Mouse (Mus musculus): ENCODE data around the gene Eif5a2. TPM values are rescaled to one million over a fixed set of nuclear protein-coding genes. Genes with fewer than 3 reads are reported as not detected.

Gene Eif5a2
- polyA plus RNA-seq (2015; fragmentation: Nextera tagmentation; extraction: Ambion mirVana): 9.1 TPM in 2 replicates

DNA sequence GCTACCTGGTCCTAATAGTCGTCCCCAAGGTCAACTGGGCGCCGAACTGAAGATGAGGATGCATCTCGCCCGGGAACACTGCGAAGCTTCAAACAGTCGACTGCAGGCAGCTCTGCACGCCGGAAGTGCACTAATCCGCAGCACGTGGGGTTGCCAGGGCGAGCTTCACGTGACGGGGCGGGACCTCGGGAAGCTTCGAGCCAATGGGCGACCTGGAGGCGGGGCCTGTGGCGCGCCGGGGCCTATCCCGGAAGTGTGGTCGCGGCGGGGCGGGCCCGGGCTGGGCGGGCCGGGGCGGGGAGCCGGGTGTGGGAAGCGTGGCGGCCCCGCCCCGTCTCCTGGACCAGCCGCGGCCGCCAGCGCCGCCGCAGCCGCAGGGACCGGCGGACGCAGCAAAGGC is at the start of gene Eif5a2:
TSS of gene Eif5a2 (plus strand) at position 283 of the 400 bp plus-strand sequence.

DNA sequence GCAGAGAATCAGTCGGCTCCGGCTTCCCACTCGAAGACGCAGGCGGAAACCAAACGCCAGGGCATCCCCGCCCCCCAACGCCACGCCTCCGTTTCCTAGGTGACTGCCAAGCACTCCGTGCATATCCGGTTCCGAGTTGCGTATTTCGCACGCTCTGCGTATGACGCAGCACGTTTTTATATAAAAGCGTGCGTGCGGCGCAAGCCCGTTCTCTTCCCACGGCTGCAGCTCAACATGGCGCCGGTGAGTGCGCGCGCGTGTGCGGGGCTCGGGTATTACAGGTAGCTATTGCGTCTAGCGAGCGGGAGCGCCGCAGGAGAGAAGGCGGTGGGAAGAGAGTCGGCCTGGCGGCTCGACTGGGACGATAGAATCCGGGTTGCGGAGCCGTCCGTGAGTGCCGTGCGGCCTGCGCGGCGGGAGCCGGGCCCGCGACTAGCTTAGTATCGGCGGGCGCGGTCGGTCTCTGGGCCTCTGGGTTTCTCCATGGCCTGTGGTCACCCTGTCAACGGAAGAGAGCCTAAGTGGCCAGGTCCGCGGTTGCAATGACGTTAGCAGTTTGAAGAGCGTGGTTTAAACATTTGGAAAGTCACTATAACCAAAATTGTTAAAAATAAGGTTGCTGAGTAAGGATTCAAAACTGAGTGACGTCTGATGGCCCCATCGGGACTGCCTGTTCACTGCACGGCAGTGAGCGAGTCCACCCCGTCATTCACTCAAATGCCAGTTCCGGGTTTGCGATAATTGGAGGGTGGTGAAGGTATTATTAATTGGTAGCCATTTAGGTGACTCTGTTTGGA is 24.4 kb downstream of the Eif5a2 start, which contains the start of gene Rpl22l1:
TSS of gene Rpl22l1 (plus strand) at position 136 of the 797 bp plus-strand sequence.

Other genes starting within 250 kb of the Eif5a2 start
- gene Slc2a2, start 83.4 kb upstream of the Eif5a2 start, polyA plus RNA-seq (2015; fragmentation: Nextera tagmentation; extraction: Ambion mirVana): 0.05 TPM in 1 of 2 replicates, not detected in the other
- 337 and 422 TPM in 2 replicates for gene Rpl22l1, start 24.2 kb downstream of the Eif5a2 start, polyA plus RNA-seq (2015; fragmentation: Nextera tagmentation; extraction: Ambion mirVana)
- not detected in 2 replicates for gene Gm1527, start 111.3 kb downstream of the Eif5a2 start, polyA plus RNA-seq (2015; fragmentation: Nextera tagmentation; extraction: Ambion mirVana)